Mouse (Mus musculus) ES-Bruce4 (cell line): Measurements from ENCODE around the gene Diras1. TPM values are rescaled to one million over a fixed set of nuclear protein-coding genes. Genes with fewer than 3 reads are reported as not detected.

Source experiments
- H3K27ac ChIP-seq: 2 replicates; pipeline ENCODE4 v1.5.1; 2012; ENCODE audit warnings: low read length, inconsistent platforms; ENCODE audit not compliant: insufficient read depth
- H3K27me3 ChIP-seq: 2 replicates; pipeline ENCODE4 v1.6.1; 2012; ENCODE audit warnings: mild to moderate bottlenecking, low read length, inconsistent platforms; ENCODE audit not compliant: control insufficient read depth, poor library complexity, insufficient read depth, severe bottlenecking
- H3K36me3 ChIP-seq: 2 replicates; pipeline ENCODE4 v1.6.1; 2012; ENCODE audit warnings: inconsistent platforms, mild to moderate bottlenecking, low read length, moderate library complexity; ENCODE audit not compliant: control insufficient read depth, poor library complexity, insufficient read depth, severe bottlenecking
- H3K4me1 ChIP-seq: one replicate; pipeline ENCODE4 v1.8.1; 2011; ENCODE audit warnings: low read length; ENCODE audit not compliant: control insufficient read depth, insufficient read depth
- H3K4me3 ChIP-seq: 2 replicates; pipeline ENCODE4 v1.5.1; 2011; ENCODE audit warnings: low read depth, mild to moderate bottlenecking, low read length
- H3K9ac ChIP-seq: 2 replicates; pipeline ENCODE4 v1.6.1; 2012; ENCODE audit warnings: low read depth, mild to moderate bottlenecking, inconsistent platforms; ENCODE audit not compliant: poor library complexity, severe bottlenecking
- H3K9me3 ChIP-seq: replicated peaks from 2 replicates; pipeline ENCODE4 v1.6.1; 2012; ENCODE audit warnings: mild to moderate bottlenecking, low read length, inconsistent platforms; ENCODE audit not compliant: control insufficient read depth, poor library complexity, insufficient read depth, severe bottlenecking
- CTCF ChIP-seq: IDR thresholded peaks from one replicate; pipeline ENCODE4 v1.8.1; 2011; ENCODE audit warnings: low read depth, low read length
- EP300 ChIP-seq: IDR thresholded peaks from 2 replicates; pipeline ENCODE4 v1.6.1; 2011; ENCODE audit warnings: low read depth, low read length; ENCODE audit not compliant: insufficient read depth
- POLR2A ChIP-seq: IDR thresholded peaks from one replicate; pipeline ENCODE4 v1.8.1; 2011; ENCODE audit warnings: low read length; ENCODE audit not compliant: insufficient read depth
- polyA plus RNA-seq: library from polyadenylated mRNA; stranded (reverse); fragments of >200 nt; gene quantifications from 2 replicates; pipeline ENCODE4 v1.2.4, GENCODE M21; 2011; ENCODE audit warnings: low read depth; ENCODE audit not compliant: missing spikeins, insufficient read depth, insufficient read length

The Diras1 gene
- polyA plus RNA-seq, 1 experiment: 0.27 TPM

DNA sequence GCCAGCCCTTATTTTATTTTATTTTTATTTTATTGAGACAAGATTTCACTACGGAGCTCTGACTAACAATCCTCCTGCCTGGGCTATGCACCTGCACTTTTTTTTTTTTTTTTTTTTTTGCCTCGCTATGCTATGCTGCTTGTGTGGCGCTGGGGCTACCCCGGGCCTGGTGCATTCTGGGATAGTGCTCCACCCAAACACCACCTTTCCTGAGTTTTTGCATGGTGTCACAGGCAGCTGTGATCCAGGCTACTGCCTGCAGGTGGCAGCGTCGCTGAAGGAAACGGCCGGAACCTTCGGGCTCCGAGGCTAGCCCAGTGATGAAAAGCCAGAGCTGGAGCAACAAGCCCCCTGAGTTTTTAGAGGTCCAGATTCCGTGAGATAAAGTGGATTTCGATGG, 26.7 kb downstream of the Diras1 start:
- Histone ChIP-seq H3K27me3 (no peaks in the 10 kb centered on the region), H3K4me1 (peaks cover 5% of the 10 kb centered on the region), H3K9ac (no peak overlapping the region), H3K4me3 (no peak overlapping the region), H3K36me3 (no peaks in the 10 kb centered on the region), H3K27ac (no peak overlapping the region), H3K9me3 (no peaks in the 10 kb centered on the region)
- TF ChIP-seq CTCF (peak; percentile 90), POLR2A (no peak), EP300 (peak; percentile 68; the same call in 1 of the 2 replicates)

DNA sequence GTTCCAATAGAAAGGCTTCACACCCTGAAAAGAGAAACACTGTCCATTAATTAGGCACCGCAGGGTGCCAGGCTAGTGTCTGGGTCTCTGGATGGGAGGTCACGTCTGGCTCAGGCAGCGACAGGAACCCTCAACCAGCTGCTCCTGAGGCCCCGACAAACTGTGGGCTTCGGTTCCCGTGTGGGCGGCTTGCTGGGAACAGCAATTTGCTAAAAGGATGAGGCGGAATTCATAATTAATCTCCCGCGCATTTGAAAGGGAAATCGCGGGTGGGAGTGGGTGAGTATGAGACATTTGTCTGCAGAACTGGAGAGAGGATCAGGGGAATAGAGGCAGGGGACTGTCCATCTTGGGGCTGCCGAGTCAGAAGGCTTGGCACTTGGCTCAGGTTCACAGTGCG, 27.4 kb downstream of the Diras1 start:
- H3K36me3 ChIP-seq: no peaks in the 10 kb centered on the region
- H3K9ac ChIP-seq: 0 out of 2 replicates have a peak overlapping the region, but pooled peaks have one; percentile 7
- H3K9me3 ChIP-seq: no peaks in the 10 kb centered on the region
- TF ChIP-seq POLR2A (no peak), CTCF (no peak), EP300 (no peak)
- peaks cover 5% of the 10 kb centered on the region for H3K4me1 ChIP-seq
- no peak overlapping the region for H3K27ac ChIP-seq
- H3K4me3 ChIP-seq: 0 out of 2 replicates have a peak overlapping the region, but pooled peaks have one; percentile 0
- H3K27me3 ChIP-seq: no peaks in the 10 kb centered on the region

DNA sequence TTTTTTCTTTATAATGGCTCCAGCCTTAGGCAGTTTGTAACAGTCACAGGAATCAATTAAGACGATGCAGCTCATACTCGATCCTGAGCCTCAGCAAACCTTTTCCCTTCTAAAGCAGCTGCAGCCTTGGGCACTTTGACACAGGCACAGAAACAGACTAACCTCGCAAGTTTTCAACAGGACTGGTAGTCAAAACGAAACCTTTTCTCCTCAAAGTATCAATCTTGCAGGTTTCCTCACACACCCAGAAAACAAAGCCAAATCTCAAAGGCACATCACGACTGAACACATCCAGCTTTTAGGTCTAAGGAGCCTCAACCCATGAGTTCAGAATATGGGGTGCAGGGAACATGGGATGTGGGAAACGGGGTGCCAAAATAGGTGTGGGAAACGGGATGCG, 28.1 kb downstream of the Diras1 start:
- no peaks in the 10 kb centered on the region for H3K36me3 ChIP-seq
- H3K4me3 ChIP-seq: no peak overlapping the region
- H3K27me3 ChIP-seq: no peaks in the 10 kb centered on the region
- peaks cover 5% of the 10 kb centered on the region for H3K4me1 ChIP-seq
- TF ChIP-seq CTCF (no peak), POLR2A (no peak), EP300 (no peak)
- no peak overlapping the region for H3K27ac ChIP-seq
- no peaks in the 10 kb centered on the region for H3K9me3 ChIP-seq
- H3K9ac ChIP-seq: no peak overlapping the region

DNA sequence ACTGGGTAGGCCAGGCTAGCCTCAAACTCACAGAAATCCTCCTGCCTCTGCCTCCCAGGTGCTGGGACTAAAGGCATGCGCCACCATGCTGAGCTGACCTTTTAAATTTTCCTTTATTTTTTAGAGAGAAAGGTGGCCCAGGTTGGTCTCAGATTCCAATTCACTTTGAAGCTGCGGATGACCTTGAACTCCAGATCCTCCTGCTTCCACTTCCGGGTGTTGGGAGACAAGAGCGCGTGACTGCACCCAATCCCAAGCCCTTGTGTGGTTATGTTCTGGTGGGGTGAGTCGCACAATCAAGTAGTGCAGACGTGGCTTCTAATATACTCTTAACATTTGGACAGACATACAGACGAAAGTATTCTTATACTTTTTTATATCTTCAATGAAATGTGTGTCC, 29.0 kb downstream of the Diras1 start:
- Histone ChIP-seq H3K4me3 (no peak overlapping the region), H3K9ac (no peak overlapping the region), H3K36me3 (no peaks in the 10 kb centered on the region), H3K27ac (no peak overlapping the region), H3K4me1 (peaks cover 5% of the 10 kb centered on the region), H3K27me3 (no peaks in the 10 kb centered on the region), H3K9me3 (no peaks in the 10 kb centered on the region)
- TF ChIP-seq CTCF (no peak), POLR2A (no peak), EP300 (no peak)

DNA sequence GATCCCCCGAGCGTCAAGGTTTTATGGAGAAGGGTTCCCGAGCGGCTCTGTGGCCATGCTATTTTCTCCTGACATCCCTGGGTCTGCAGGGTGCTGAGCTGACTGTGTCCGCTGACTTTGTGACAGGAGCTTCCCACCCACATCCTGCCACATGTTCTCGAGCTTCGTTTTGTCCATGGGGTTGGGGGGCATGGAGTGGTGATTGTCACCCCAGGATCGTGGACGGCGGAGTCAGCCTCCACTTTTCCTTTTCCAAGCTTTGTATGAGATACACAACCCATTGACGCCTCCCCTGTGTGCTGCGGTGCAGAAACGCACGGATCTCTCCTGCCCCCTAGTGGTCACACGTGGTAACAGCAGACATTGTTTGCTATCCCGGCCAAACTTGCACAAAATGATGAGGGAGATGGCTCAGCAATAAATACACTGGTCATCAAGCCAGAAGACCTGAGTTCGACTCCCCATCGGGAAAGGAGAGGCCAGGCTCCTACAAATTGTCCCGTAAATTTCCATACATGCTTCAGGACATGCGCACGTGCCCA, 30.3 kb downstream of the Diras1 start:
- Histone ChIP-seq H3K36me3 (no peaks in the 10 kb centered on the region), H3K27me3 (no peaks in the 10 kb centered on the region), H3K9ac (no peak overlapping the region), H3K27ac (no peak overlapping the region), H3K4me1 (peaks cover 3% of the 10 kb centered on the region), H3K9me3 (no peaks in the 10 kb centered on the region), H3K4me3 (no peak overlapping the region)
- TF ChIP-seq POLR2A: no peak
- TF ChIP-seq CTCF: peak; percentile 99

DNA sequence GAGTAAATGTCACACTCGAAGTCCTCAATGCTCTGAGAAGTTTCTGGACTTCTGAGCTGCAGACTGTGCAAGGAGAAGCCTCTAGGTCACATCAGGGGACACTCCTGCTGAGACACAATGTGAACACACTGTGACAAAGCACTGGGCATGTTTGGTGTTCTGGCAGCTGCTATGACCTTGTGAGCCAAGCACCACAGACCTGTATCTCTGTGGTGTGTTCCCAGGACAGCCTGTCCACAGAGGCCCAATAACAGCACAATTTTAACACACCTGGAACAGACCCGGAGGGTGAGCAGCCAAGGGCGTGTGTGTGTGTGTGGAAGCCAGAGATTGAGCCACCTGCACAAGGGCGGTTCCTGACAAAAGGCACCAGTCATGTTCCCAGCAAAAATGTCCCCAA, 30.8 kb downstream of the Diras1 start:
- H3K27ac ChIP-seq: no peak overlapping the region
- no peak overlapping the region for H3K9ac ChIP-seq
- no peak overlapping the region for H3K4me3 ChIP-seq
- no peaks in the 10 kb centered on the region for H3K27me3 ChIP-seq
- H3K36me3 ChIP-seq: no peaks in the 10 kb centered on the region
- TF ChIP-seq EP300: no peak
- no peak for TF ChIP-seq POLR2A
- TF ChIP-seq CTCF: no peak
- peaks cover 3% of the 10 kb centered on the region for H3K4me1 ChIP-seq
- H3K9me3 ChIP-seq: no peaks in the 10 kb centered on the region
